Mouse (Mus musculus): ENCODE measurements around the gene Mettl7a1. TPM values are rescaled to one million over a fixed set of nuclear protein-coding genes. Genes with fewer than 3 reads are reported as not detected.
"Not testable (repeated sequence)": the region's sequence is repeated elsewhere in the genome, so short reads cannot be mapped to it uniquely, and the experiment has no call there.

Gene Mettl7a1
- polyA plus RNA-seq, 1 experiment: 9.4 TPM

- H3K79me2 ChIP-seq (ENCODE audit: control insufficient read depth, insufficient read depth); H3K4me3 ChIP-seq; H3K4me2 ChIP-seq (ENCODE audit: low read depth); H3K36me3 ChIP-seq (ENCODE audit: control insufficient read depth, insufficient read depth); H3K27me3 ChIP-seq (ENCODE audit: control insufficient read depth, insufficient read depth, insufficient read length); H3ac ChIP-seq (ENCODE audit: control insufficient read depth, insufficient read length): not testable (repeated sequence)
These were observed 37.5 kb downstream of the Mettl7a1 start for GRCm38 (mm10) chr15:100341314-100341980.

- TF ChIP-seq REST (IDR thresholded peaks at IDR 0.05; ENCODE audit: insufficient read depth, insufficient read length) (no peak), POLR2A (IDR thresholded peaks at IDR 0.05; ENCODE audit: insufficient read length, low read depth) (no peak), CEBPB (IDR thresholded peaks at IDR 0.05; ENCODE audit: insufficient read depth, poor library complexity, severe bottlenecking) (no peak), USF1 (IDR thresholded peaks at IDR 0.05; ENCODE audit: low read depth) (no peak), SRF (IDR thresholded peaks at IDR 0.05; ENCODE audit: control insufficient read depth, insufficient read length, low read depth) (no peak), E2F4 (IDR thresholded peaks at IDR 0.05; ENCODE audit: insufficient read depth) (no peak), MAX (IDR thresholded peaks at IDR 0.05; ENCODE audit: low read depth) (no peak), MYOG (IDR thresholded peaks at IDR 0.05; ENCODE audit: control insufficient read depth in 1 of 3, insufficient read depth in 1 of 3, insufficient read length in 2 of 3, low read depth in 2 of 3) (no peak), POLR2AphosphoS2 (IDR thresholded peaks at IDR 0.05; ENCODE audit: insufficient read length, low read depth) (no peak)
- no peak overlapping the region for H3K4me2 ChIP-seq (ENCODE audit: low read depth)
- no peak overlapping the region for H3ac ChIP-seq (ENCODE audit: control insufficient read depth, insufficient read length)
- H3K27me3 ChIP-seq (ENCODE audit: control insufficient read depth, insufficient read depth, insufficient read length): peaks cover 4% of the 10 kb centered on the region
- H3K4me3 ChIP-seq: no peak overlapping the region
- H3K36me3 ChIP-seq (ENCODE audit: control insufficient read depth, insufficient read depth): no peaks in the 10 kb centered on the region
- H3K79me2 ChIP-seq (ENCODE audit: control insufficient read depth, insufficient read depth): no peaks in the 10 kb centered on the region
These were observed 41.5 kb downstream of the Mettl7a1 start for GRCm38 (mm10) chr15:100345484-100345883.

DNA sequence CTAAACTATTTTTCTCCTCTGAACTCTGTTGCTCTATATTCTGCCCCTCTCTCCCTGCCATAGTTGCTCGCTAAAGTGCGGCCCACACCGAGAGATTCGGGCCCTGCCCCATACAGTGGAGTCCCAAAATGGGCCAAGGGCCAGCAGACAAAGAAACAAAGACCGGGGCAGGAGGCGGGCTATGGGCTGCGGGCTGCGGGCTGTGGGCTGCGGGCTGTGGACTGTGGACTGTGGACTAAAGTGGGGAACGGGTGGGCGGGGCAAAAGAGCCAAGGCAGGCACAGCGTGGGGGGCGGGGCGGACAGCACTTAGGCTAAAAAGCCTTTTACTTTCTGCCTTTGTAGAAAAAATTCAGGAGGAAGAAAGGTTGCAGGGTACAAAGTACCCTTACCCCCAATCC lies 42.8 kb downstream of the Mettl7a1 start:
- no peak overlapping the region for H3K4me3 ChIP-seq
- no peak overlapping the region for H3K4me2 ChIP-seq (ENCODE audit: low read depth)
- H3K27me3 ChIP-seq (ENCODE audit: control insufficient read depth, insufficient read depth, insufficient read length): peaks cover 4% of the 10 kb centered on the region
- no peak overlapping the region for H3ac ChIP-seq (ENCODE audit: control insufficient read depth, insufficient read length)
- H3K79me2 ChIP-seq (ENCODE audit: control insufficient read depth, insufficient read depth): no peaks in the 10 kb centered on the region
- TF ChIP-seq POLR2AphosphoS2 (IDR thresholded peaks at IDR 0.05; ENCODE audit: insufficient read length, low read depth) (no peak), SRF (IDR thresholded peaks at IDR 0.05; ENCODE audit: control insufficient read depth, insufficient read length, low read depth) (no peak), REST (IDR thresholded peaks at IDR 0.05; ENCODE audit: insufficient read depth, insufficient read length) (no peak), E2F4 (IDR thresholded peaks at IDR 0.05; ENCODE audit: insufficient read depth) (no peak), USF1 (IDR thresholded peaks at IDR 0.05; ENCODE audit: low read depth) (no peak), MYOG (IDR thresholded peaks at IDR 0.05; ENCODE audit: control insufficient read depth in 1 of 3, insufficient read depth in 1 of 3, insufficient read length in 2 of 3, low read depth in 2 of 3) (no peak), MYOD1 (IDR thresholded peaks at IDR 0.05; ENCODE audit: control insufficient read depth in 1 of 3, insufficient read length in 2 of 3, low read depth in 2 of 3) (no peak)
- H3K36me3 ChIP-seq (ENCODE audit: control insufficient read depth, insufficient read depth): no peaks in the 10 kb centered on the region

- Histone ChIP-seq H3K79me2 (ENCODE audit: control insufficient read depth, insufficient read depth) (no peaks in the 10 kb centered on the region), H3ac (ENCODE audit: control insufficient read depth, insufficient read length) (no peak overlapping the region), H3K4me3 (no peak overlapping the region), H3K36me3 (ENCODE audit: control insufficient read depth, insufficient read depth) (no peaks in the 10 kb centered on the region), H3K4me2 (ENCODE audit: low read depth) (no peak overlapping the region), H3K27me3 (ENCODE audit: control insufficient read depth, insufficient read depth, insufficient read length) (peaks cover 7% of the 10 kb centered on the region)
- TF ChIP-seq MYOD1 (IDR thresholded peaks at IDR 0.05; ENCODE audit: control insufficient read depth in 1 of 3, insufficient read length in 2 of 3, low read depth in 2 of 3) (no peak), E2F4 (IDR thresholded peaks at IDR 0.05; ENCODE audit: insufficient read depth) (no peak), MAX (IDR thresholded peaks at IDR 0.05; ENCODE audit: low read depth) (no peak), REST (IDR thresholded peaks at IDR 0.05; ENCODE audit: insufficient read depth, insufficient read length) (no peak), CEBPB (IDR thresholded peaks at IDR 0.05; ENCODE audit: insufficient read depth, poor library complexity, severe bottlenecking) (no peak), TCF12 (IDR thresholded peaks at IDR 0.05; ENCODE audit: insufficient read depth, poor library complexity, severe bottlenecking) (no peak), POLR2AphosphoS2 (IDR thresholded peaks at IDR 0.05; ENCODE audit: insufficient read length, low read depth) (no peak), POLR2A (IDR thresholded peaks at IDR 0.05; ENCODE audit: insufficient read length, low read depth) (no peak), SRF (IDR thresholded peaks at IDR 0.05; ENCODE audit: control insufficient read depth, insufficient read length, low read depth) (no peak), MYOG (IDR thresholded peaks at IDR 0.05; ENCODE audit: control insufficient read depth in 1 of 3, insufficient read depth in 1 of 3, insufficient read length in 2 of 3, low read depth in 2 of 3) (no peak), USF1 (IDR thresholded peaks at IDR 0.05; ENCODE audit: low read depth) (no peak), TCF3 (IDR thresholded peaks at IDR 0.05; ENCODE audit: insufficient read length, low read depth) (no peak)
These were observed 45.6 kb downstream of the Mettl7a1 start for GRCm38 (mm10) chr15:100349496-100349895.

DNA sequence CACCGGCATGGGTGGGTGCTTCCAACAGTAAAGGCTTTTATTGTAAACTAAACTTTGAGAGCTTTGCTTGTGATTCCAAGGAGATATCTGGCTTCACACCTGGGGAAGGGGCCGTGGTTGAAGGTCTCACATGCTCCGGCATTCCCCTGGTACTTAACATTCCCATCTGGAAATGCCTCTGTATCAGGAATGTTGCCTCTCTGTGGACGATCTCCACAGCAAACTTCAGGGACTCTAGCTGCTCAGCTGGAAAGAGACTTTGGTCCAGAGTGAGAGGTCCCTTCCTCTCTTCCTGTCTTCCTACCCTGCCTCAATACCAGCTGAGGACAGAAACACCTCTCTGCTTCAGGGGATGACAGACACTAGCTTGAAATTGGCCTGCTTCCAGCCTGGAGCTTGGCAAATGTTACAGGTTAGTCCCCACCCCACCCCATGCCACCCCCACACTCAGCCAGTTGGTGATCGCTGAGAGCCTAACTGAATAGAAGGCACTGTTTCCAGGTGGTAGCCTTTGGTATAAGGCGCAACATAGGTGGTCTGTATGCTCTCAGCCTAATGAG lies 47.6 kb downstream of the Mettl7a1 start:
- H3K27me3 ChIP-seq (ENCODE audit: control insufficient read depth, insufficient read depth, insufficient read length): peaks cover 12% of the 10 kb centered on the region
- no peak overlapping the region for H3K4me3 ChIP-seq
- no peaks in the 10 kb centered on the region for H3K79me2 ChIP-seq (ENCODE audit: control insufficient read depth, insufficient read depth)
- TF ChIP-seq CEBPB (IDR thresholded peaks at IDR 0.05; ENCODE audit: insufficient read depth, poor library complexity, severe bottlenecking) (no peak), E2F4 (IDR thresholded peaks at IDR 0.05; ENCODE audit: insufficient read depth) (no peak), MAX (IDR thresholded peaks at IDR 0.05; ENCODE audit: low read depth) (no peak), POLR2AphosphoS2 (IDR thresholded peaks at IDR 0.05; ENCODE audit: insufficient read length, low read depth) (no peak), REST (IDR thresholded peaks at IDR 0.05; ENCODE audit: insufficient read depth, insufficient read length) (no peak), USF1 (IDR thresholded peaks at IDR 0.05; ENCODE audit: low read depth) (no peak), MYOG (IDR thresholded peaks at IDR 0.05; ENCODE audit: control insufficient read depth in 1 of 3, insufficient read depth in 1 of 3, insufficient read length in 2 of 3, low read depth in 2 of 3) (no peak), TCF3 (IDR thresholded peaks at IDR 0.05; ENCODE audit: insufficient read length, low read depth) (no peak)
- H3ac ChIP-seq (ENCODE audit: control insufficient read depth, insufficient read length): no peak overlapping the region
- peak overlapping the region; percentile 35 for H3K4me2 ChIP-seq (ENCODE audit: low read depth)
- H3K36me3 ChIP-seq (ENCODE audit: control insufficient read depth, insufficient read depth): no peaks in the 10 kb centered on the region
